Mouse (Mus musculus) bone marrow macrophage, adult 2 months (primary cell): ENCODE data around the gene Pogk.

Experiments
- CTCF ChIP-seq: IDR thresholded peaks from 2 replicates; pipeline ENCODE4 v1.5.1; 2012; ENCODE audit warnings: low read depth, mild to moderate bottlenecking, low read length, moderate library complexity
- POLR2A ChIP-seq: IDR thresholded peaks from 2 replicates; pipeline ENCODE4 v1.6.1; 2012; ENCODE audit warnings: mild to moderate bottlenecking, low read depth, low read length, borderline replicate concordance

DNA sequence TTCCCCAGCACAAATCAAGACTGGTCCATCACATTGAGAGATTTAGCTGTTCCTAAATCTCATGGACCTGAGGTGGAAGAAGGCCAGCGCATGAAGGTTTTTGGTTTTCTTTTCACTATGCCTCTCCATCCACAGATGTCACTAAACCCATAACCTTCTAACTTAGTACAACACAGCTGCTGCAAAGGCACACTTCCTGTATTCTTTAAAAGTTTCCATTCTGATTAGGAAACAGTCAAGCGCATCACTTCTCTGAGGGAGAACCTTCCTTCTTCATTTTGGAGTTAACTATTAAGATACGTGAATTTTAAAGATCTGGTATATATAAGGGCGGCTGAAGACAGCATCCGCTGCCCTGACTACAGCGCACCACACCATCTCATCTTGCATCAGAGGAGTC lies 64.1 kb downstream of the Pogk start:
- TF ChIP-seq CTCF (no peak), POLR2A (no peak)
